Mouse (Mus musculus): ENCODE results near the gene Carmil1. TPM values are rescaled to one million over a fixed set of nuclear protein-coding genes. Genes with fewer than 3 reads are reported as not detected.

The Carmil1 gene
- polyA plus RNA-seq, 1 experiment = 2.6 TPM

- no peaks in the 10 kb centered on the region for H3K79me2 ChIP-seq (ENCODE audit: control insufficient read depth, insufficient read depth)
- no peaks in the 10 kb centered on the region for H3K27me3 ChIP-seq (ENCODE audit: control insufficient read depth, insufficient read depth, insufficient read length)
- H3K4me3 ChIP-seq = no peak overlapping the region
- no peaks in the 10 kb centered on the region for H3K36me3 ChIP-seq (ENCODE audit: control insufficient read depth, insufficient read depth)
- H3K4me2 ChIP-seq (ENCODE audit: low read depth) = no peak overlapping the region
- TF ChIP-seq MAX (IDR thresholded peaks at IDR 0.05; ENCODE audit: low read depth) (no peak), POLR2A (IDR thresholded peaks at IDR 0.05; ENCODE audit: insufficient read length, low read depth) (no peak), TCF12 (IDR thresholded peaks at IDR 0.05; ENCODE audit: insufficient read depth, poor library complexity, severe bottlenecking) (no peak), REST (IDR thresholded peaks at IDR 0.05; ENCODE audit: insufficient read depth, insufficient read length) (no peak), USF1 (IDR thresholded peaks at IDR 0.05; ENCODE audit: low read depth) (no peak), E2F4 (IDR thresholded peaks at IDR 0.05; ENCODE audit: insufficient read depth) (no peak), TCF3 (IDR thresholded peaks at IDR 0.05; ENCODE audit: insufficient read length, low read depth) (no peak), POLR2AphosphoS2 (IDR thresholded peaks at IDR 0.05; ENCODE audit: insufficient read length, low read depth) (no peak), MYOD1 (IDR thresholded peaks at IDR 0.05; ENCODE audit: control insufficient read depth in 1 of 3, insufficient read length in 2 of 3, low read depth in 2 of 3) (no peak), MYOG (IDR thresholded peaks at IDR 0.05; ENCODE audit: control insufficient read depth in 1 of 3, insufficient read depth in 1 of 3, insufficient read length in 2 of 3, low read depth in 2 of 3) (no peak), CEBPB (IDR thresholded peaks at IDR 0.05; ENCODE audit: insufficient read depth, poor library complexity, severe bottlenecking) (no peak), SRF (IDR thresholded peaks at IDR 0.05; ENCODE audit: control insufficient read depth, insufficient read length, low read depth) (no peak)
- H3ac ChIP-seq (ENCODE audit: control insufficient read depth, insufficient read length) = no peak overlapping the region
Measured at GRCm38 (mm10) chr13:24223425-24224201, 57.0 kb downstream of the Carmil1 start.

- TF ChIP-seq MYOD1 (IDR thresholded peaks at IDR 0.05; ENCODE audit: control insufficient read depth in 1 of 3, insufficient read length in 2 of 3, low read depth in 2 of 3) (no peak), TCF12 (IDR thresholded peaks at IDR 0.05; ENCODE audit: insufficient read depth, poor library complexity, severe bottlenecking) (no peak), E2F4 (IDR thresholded peaks at IDR 0.05; ENCODE audit: insufficient read depth) (no peak), MAX (IDR thresholded peaks at IDR 0.05; ENCODE audit: low read depth) (no peak), REST (IDR thresholded peaks at IDR 0.05; ENCODE audit: insufficient read depth, insufficient read length) (no peak), MYOG (IDR thresholded peaks at IDR 0.05; ENCODE audit: control insufficient read depth in 1 of 3, insufficient read depth in 1 of 3, insufficient read length in 2 of 3, low read depth in 2 of 3) (no peak), CEBPB (IDR thresholded peaks at IDR 0.05; ENCODE audit: insufficient read depth, poor library complexity, severe bottlenecking) (no peak)
- Histone ChIP-seq H3K27me3 (ENCODE audit: control insufficient read depth, insufficient read depth, insufficient read length) (no peaks in the 10 kb centered on the region), H3K4me2 (ENCODE audit: low read depth) (no peak overlapping the region), H3ac (ENCODE audit: control insufficient read depth, insufficient read length) (no peak overlapping the region), H3K36me3 (ENCODE audit: control insufficient read depth, insufficient read depth) (no peaks in the 10 kb centered on the region), H3K79me2 (ENCODE audit: control insufficient read depth, insufficient read depth) (no peaks in the 10 kb centered on the region), H3K4me3 (no peak overlapping the region)
Measured at GRCm38 (mm10) chr13:24220441-24220970, 60.1 kb downstream of the Carmil1 start.

- H3K79me2 ChIP-seq (ENCODE audit: control insufficient read depth, insufficient read depth) = no peaks in the 10 kb centered on the region
- H3K4me2 ChIP-seq (ENCODE audit: low read depth) = no peak overlapping the region
- H3K27me3 ChIP-seq (ENCODE audit: control insufficient read depth, insufficient read depth, insufficient read length) = no peaks in the 10 kb centered on the region
- no peak overlapping the region for H3K4me3 ChIP-seq
- H3K36me3 ChIP-seq (ENCODE audit: control insufficient read depth, insufficient read depth) = no peaks in the 10 kb centered on the region
- no peak for TF ChIP-seq USF1 (IDR thresholded peaks at IDR 0.05; ENCODE audit: low read depth)
- no peak for TF ChIP-seq POLR2A (IDR thresholded peaks at IDR 0.05; ENCODE audit: insufficient read length, low read depth)
- TF ChIP-seq TCF12 (IDR thresholded peaks at IDR 0.05; ENCODE audit: insufficient read depth, poor library complexity, severe bottlenecking) = no peak
- TF ChIP-seq SRF (IDR thresholded peaks at IDR 0.05; ENCODE audit: control insufficient read depth, insufficient read length, low read depth) = no peak
- no peak for TF ChIP-seq MYOD1 (IDR thresholded peaks at IDR 0.05; ENCODE audit: control insufficient read depth in 1 of 3, insufficient read length in 2 of 3, low read depth in 2 of 3)
- no peak for TF ChIP-seq E2F4 (IDR thresholded peaks at IDR 0.05; ENCODE audit: insufficient read depth)
- no peak overlapping the region for H3ac ChIP-seq (ENCODE audit: control insufficient read depth, insufficient read length)
Measured at GRCm38 (mm10) chr13:24211229-24211628, 69.4 kb downstream of the Carmil1 start.

- H3ac ChIP-seq (ENCODE audit: control insufficient read depth, insufficient read length) = no peak overlapping the region
- no peak overlapping the region for H3K4me3 ChIP-seq
- no peaks in the 10 kb centered on the region for H3K36me3 ChIP-seq (ENCODE audit: control insufficient read depth, insufficient read depth)
- H3K27me3 ChIP-seq (ENCODE audit: control insufficient read depth, insufficient read depth, insufficient read length) = no peaks in the 10 kb centered on the region
- TF ChIP-seq SRF (IDR thresholded peaks at IDR 0.05; ENCODE audit: control insufficient read depth, insufficient read length, low read depth) = no peak
- TF ChIP-seq MYOD1 (IDR thresholded peaks at IDR 0.05; ENCODE audit: control insufficient read depth in 1 of 3, insufficient read length in 2 of 3, low read depth in 2 of 3) = no peak
- no peak for TF ChIP-seq USF1 (IDR thresholded peaks at IDR 0.05; ENCODE audit: low read depth)
- TF ChIP-seq MYOG (IDR thresholded peaks at IDR 0.05; ENCODE audit: control insufficient read depth in 1 of 3, insufficient read depth in 1 of 3, insufficient read length in 2 of 3, low read depth in 2 of 3) = no peak
- no peak overlapping the region for H3K4me2 ChIP-seq (ENCODE audit: low read depth)
- no peaks in the 10 kb centered on the region for H3K79me2 ChIP-seq (ENCODE audit: control insufficient read depth, insufficient read depth)
Measured at GRCm38 (mm10) chr13:24206097-24206496, 74.5 kb downstream of the Carmil1 start.

GRCm38 (mm10) chr13:24202314-24202713, 78.3 kb downstream of the Carmil1 start:
- Histone ChIP-seq H3ac (ENCODE audit: control insufficient read depth, insufficient read length) (no peak overlapping the region), H3K79me2 (ENCODE audit: control insufficient read depth, insufficient read depth) (no peaks in the 10 kb centered on the region), H3K27me3 (ENCODE audit: control insufficient read depth, insufficient read depth, insufficient read length) (no peaks in the 10 kb centered on the region), H3K4me3 (no peak overlapping the region), H3K36me3 (ENCODE audit: control insufficient read depth, insufficient read depth) (no peaks in the 10 kb centered on the region), H3K4me2 (ENCODE audit: low read depth) (no peak overlapping the region)
- TF ChIP-seq SRF (IDR thresholded peaks at IDR 0.05; ENCODE audit: control insufficient read depth, insufficient read length, low read depth) (no peak), MAX (IDR thresholded peaks at IDR 0.05; ENCODE audit: low read depth) (no peak), POLR2AphosphoS2 (IDR thresholded peaks at IDR 0.05; ENCODE audit: insufficient read length, low read depth) (no peak), MYOD1 (IDR thresholded peaks at IDR 0.05; ENCODE audit: control insufficient read depth in 1 of 3, insufficient read length in 2 of 3, low read depth in 2 of 3) (no peak), CEBPB (IDR thresholded peaks at IDR 0.05; ENCODE audit: insufficient read depth, poor library complexity, severe bottlenecking) (no peak), TCF3 (IDR thresholded peaks at IDR 0.05; ENCODE audit: insufficient read length, low read depth) (no peak), USF1 (IDR thresholded peaks at IDR 0.05; ENCODE audit: low read depth) (no peak), POLR2A (IDR thresholded peaks at IDR 0.05; ENCODE audit: insufficient read length, low read depth) (no peak), E2F4 (IDR thresholded peaks at IDR 0.05; ENCODE audit: insufficient read depth) (no peak)

Data from myocyte (in vitro differentiated cells).